Mouse (Mus musculus) forebrain, embryonic 13.5 days (tissue): ENCODE results near the gene Rps10. TPM values are rescaled to one million over a fixed set of nuclear protein-coding genes. Genes with fewer than 3 reads are reported as not detected.

Source experiments
- ATAC-seq: fragments of 200-750 bp; cut with Nextera tagmentation; 2 replicates; pipeline ENCODE4 v1.8.0; 2017
- H3K27ac ChIP-seq: fragments of 300-500 bp; sonication (generic); 2 replicates; pipeline ENCODE4 v1.5.1; 2015; ENCODE audit warnings: inconsistent platforms, mild to moderate bottlenecking, moderate library complexity
- H3K27me3 ChIP-seq: fragments of 300-500 bp; sonication (generic); 2 replicates; pipeline ENCODE4 v1.6.1; 2015; ENCODE audit warnings: mild to moderate bottlenecking, inconsistent platforms
- H3K36me3 ChIP-seq: fragments of 300-500 bp; sonication (generic); 2 replicates; pipeline ENCODE4 v1.6.1; 2015; ENCODE audit warnings: mild to moderate bottlenecking, inconsistent platforms; ENCODE audit not compliant: poor library complexity, severe bottlenecking
- H3K4me1 ChIP-seq: fragments of 300-500 bp; sonication (generic); 2 replicates; pipeline ENCODE4 v1.6.1; 2015; ENCODE audit warnings: inconsistent platforms
- H3K4me2 ChIP-seq: fragments of 300-500 bp; sonication (generic); 2 replicates; pipeline ENCODE4 v1.6.1; 2015; ENCODE audit warnings: inconsistent platforms, mild to moderate bottlenecking, moderate library complexity
- H3K4me3 ChIP-seq: fragments of 300-500 bp; sonication (generic); 2 replicates; pipeline ENCODE4 v1.5.1; 2015; ENCODE audit warnings: mild to moderate bottlenecking, inconsistent platforms
- H3K9ac ChIP-seq: fragments of 300-500 bp; sonication (generic); 2 replicates; pipeline ENCODE4 v1.6.1; 2015; ENCODE audit warnings: mild to moderate bottlenecking, inconsistent platforms
- H3K9me3 ChIP-seq: fragments of 300-500 bp; sonication (generic); replicated peaks from 2 replicates; pipeline ENCODE4 v1.6.1; 2016; ENCODE audit warnings: inconsistent platforms
- whole genome bisulfite sequencing: fragments of 180-500 bp; shearing (Covaris S2); methylation state at CpG from one replicate; pipeline ENCODE4 v1.1.7; 2015; 5-methylcytosine and 5-hydroxymethylcytosine counted together
- polyA plus RNA-seq: library from polyadenylated mRNA; unstranded; fragments of >200 nt; fragmentation: Nextera tagmentation; extraction: Ambion mirVana; gene quantifications from 2 replicates; pipeline ENCODE4 v1.2.1, GENCODE M21; 2015

The Rps10 gene
- polyA plus RNA-seq, 1 experiment from 2014 or later, result 777 TPM

- WGBS, result 83% methylated on average over 21 of the region's 21 CpGs
- H3K27me3 ChIP-seq, result no peaks in the 10 kb centered on the region
- no peak overlapping the region for H3K27ac ChIP-seq
- H3K4me1 ChIP-seq, result peaks cover 41% of the 10 kb centered on the region
- H3K9me3 ChIP-seq, result no peaks in the 10 kb centered on the region
- peaks cover 8% of the 10 kb centered on the region for H3K36me3 ChIP-seq
- 0 out of 2 replicates have a peak overlapping the region, but pooled peaks have one; percentile 8 for H3K9ac ChIP-seq
- no peak for ATAC-seq
- no peak overlapping the region for H3K4me3 ChIP-seq
- no peak overlapping the region for H3K4me2 ChIP-seq
Measured at GRCm38 (mm10) chr17:27603522-27604234, 32.8 kb downstream of the Rps10 start.

GRCm38 (mm10) chr17:27603036-27603435 is 33.4 kb downstream of the Rps10 start:
- no peak overlapping the region for H3K4me3 ChIP-seq
- ATAC-seq, result no peak
- no peaks in the 10 kb centered on the region for H3K9me3 ChIP-seq
- H3K9ac ChIP-seq, result 0 out of 2 replicates have a peak overlapping the region, but pooled peaks have one; percentile 8
- no peaks in the 10 kb centered on the region for H3K27me3 ChIP-seq
- no peak overlapping the region for H3K27ac ChIP-seq
- peaks cover 3% of the 10 kb centered on the region for H3K36me3 ChIP-seq
- H3K4me1 ChIP-seq, result peaks cover 41% of the 10 kb centered on the region
- no peak overlapping the region for H3K4me2 ChIP-seq
- 85% methylated on average over 2 of the region's 2 CpGs for whole genome bisulfite sequencing

GRCm38 (mm10) chr17:27600869-27601268 is 35.6 kb downstream of the Rps10 start:
- Histone ChIP-seq H3K4me1 (peaks cover 46% of the 10 kb centered on the region), H3K4me2 (no peak overlapping the region), H3K27me3 (no peaks in the 10 kb centered on the region), H3K36me3 (peaks cover 13% of the 10 kb centered on the region), H3K9ac (no peak overlapping the region), H3K4me3 (no peak overlapping the region), H3K27ac (peak overlapping the region; percentile 6; the same call in 1 of the 2 replicates), H3K9me3 (no peaks in the 10 kb centered on the region)
- ATAC-seq, result no peak
- 78% methylated on average over 5 of the region's 5 CpGs for WGBS

- no peak overlapping the region for H3K4me3 ChIP-seq
- 88% methylated on average over 3 of the region's 3 CpGs for WGBS
- H3K36me3 ChIP-seq, result peaks cover 19% of the 10 kb centered on the region
- H3K27ac ChIP-seq, result no peak overlapping the region
- no peak overlapping the region for H3K4me2 ChIP-seq
- no peaks in the 10 kb centered on the region for H3K9me3 ChIP-seq
- peaks cover 45% of the 10 kb centered on the region for H3K4me1 ChIP-seq
- no peak overlapping the region for H3K9ac ChIP-seq
- H3K27me3 ChIP-seq, result no peaks in the 10 kb centered on the region
- no peak for ATAC-seq
Measured at GRCm38 (mm10) chr17:27600286-27600685, 36.2 kb downstream of the Rps10 start.

GRCm38 (mm10) chr17:27596376-27597190 is 39.9 kb downstream of the Rps10 start:
- Histone ChIP-seq H3K27ac (no peak overlapping the region), H3K27me3 (no peaks in the 10 kb centered on the region), H3K9ac (no peak overlapping the region), H3K4me1 (peaks cover 20% of the 10 kb centered on the region), H3K9me3 (no peaks in the 10 kb centered on the region), H3K4me3 (no peak overlapping the region), H3K36me3 (peaks cover 48% of the 10 kb centered on the region), H3K4me2 (no peak overlapping the region)
- WGBS, result 89% methylated on average over 21 of the region's 21 CpGs
- no peak for ATAC-seq

- Histone ChIP-seq H3K27ac (no peak overlapping the region), H3K9me3 (no peaks in the 10 kb centered on the region), H3K9ac (no peak overlapping the region), H3K4me1 (peaks cover 13% of the 10 kb centered on the region), H3K36me3 (peaks cover 56% of the 10 kb centered on the region), H3K4me3 (no peak overlapping the region), H3K4me2 (no peak overlapping the region), H3K27me3 (no peaks in the 10 kb centered on the region)
- WGBS, result 89% methylated on average over 15 of the region's 15 CpGs
- no peak for ATAC-seq
Measured at GRCm38 (mm10) chr17:27595659-27596375, 40.7 kb downstream of the Rps10 start.

GRCm38 (mm10) chr17:27592565-27592910 is 43.9 kb downstream of the Rps10 start:
- no peaks in the 10 kb centered on the region for H3K27me3 ChIP-seq
- ATAC-seq, result no peak
- H3K27ac ChIP-seq, result no peak overlapping the region
- over 99% methylated on average over 7 of the region's 7 CpGs for WGBS
- no peak overlapping the region for H3K4me2 ChIP-seq
- no peak overlapping the region for H3K4me3 ChIP-seq
- peaks cover 9% of the 10 kb centered on the region; the same call in 1 of the 2 replicates for H3K4me1 ChIP-seq
- H3K9me3 ChIP-seq, result no peaks in the 10 kb centered on the region
- H3K36me3 ChIP-seq, result peaks cover 88% of the 10 kb centered on the region
- no peak overlapping the region for H3K9ac ChIP-seq

GRCm38 (mm10) chr17:27591826-27592564 is 44.5 kb downstream of the Rps10 start:
- H3K27ac ChIP-seq, result no peak overlapping the region
- H3K9ac ChIP-seq, result no peak overlapping the region
- 90% methylated on average over 12 of the region's 12 CpGs for WGBS
- ATAC-seq, result no peak
- peaks cover 6% of the 10 kb centered on the region; the same call in 1 of the 2 replicates for H3K4me1 ChIP-seq
- H3K27me3 ChIP-seq, result no peaks in the 10 kb centered on the region
- H3K4me2 ChIP-seq, result no peak overlapping the region
- peaks cover 90% of the 10 kb centered on the region for H3K36me3 ChIP-seq
- H3K4me3 ChIP-seq, result no peak overlapping the region
- no peaks in the 10 kb centered on the region for H3K9me3 ChIP-seq

- no peak overlapping the region for H3K27ac ChIP-seq
- no peaks in the 10 kb centered on the region for H3K9me3 ChIP-seq
- no peaks in the 10 kb centered on the region for H3K27me3 ChIP-seq
- H3K36me3 ChIP-seq, result peaks cover 91% of the 10 kb centered on the region
- no peak overlapping the region for H3K4me3 ChIP-seq
- H3K9ac ChIP-seq, result no peak overlapping the region
- H3K4me2 ChIP-seq, result no peak overlapping the region
- no peaks in the 10 kb centered on the region; the same call in 1 of the 2 replicates for H3K4me1 ChIP-seq
- WGBS, result 83% methylated on average over 8 of the region's 8 CpGs
- ATAC-seq, result no peak
Measured at GRCm38 (mm10) chr17:27588231-27588630, 48.2 kb downstream of the Rps10 start.

- Histone ChIP-seq H3K9ac (no peak overlapping the region), H3K4me3 (no peak overlapping the region), H3K36me3 (peaks cover 92% of the 10 kb centered on the region), H3K27ac (no peak overlapping the region), H3K27me3 (no peaks in the 10 kb centered on the region), H3K4me2 (no peak overlapping the region), H3K4me1 (no peaks in the 10 kb centered on the region; the same call in 1 of the 2 replicates), H3K9me3 (no peaks in the 10 kb centered on the region)
- 82% methylated on average over 12 of the region's 12 CpGs for WGBS
- ATAC-seq, result no peak
Measured at GRCm38 (mm10) chr17:27587252-27587651, 49.2 kb downstream of the Rps10 start.

GRCm38 (mm10) chr17:27586661-27587060 is 49.8 kb downstream of the Rps10 start:
- no peak overlapping the region for H3K27ac ChIP-seq
- ATAC-seq, result no peak

More at GRCm38 (mm10) chr17:27586661-27587060, 49.8 kb downstream of the Rps10 start:
- H3K4me3 ChIP-seq, result no peak overlapping the region
- no peak overlapping the region for H3K9ac ChIP-seq
- 73% methylated on average over 9 of the region's 9 CpGs for WGBS
- H3K4me2 ChIP-seq, result no peak overlapping the region
- no peaks in the 10 kb centered on the region for H3K9me3 ChIP-seq
- peaks cover 97% of the 10 kb centered on the region for H3K36me3 ChIP-seq
- no peaks in the 10 kb centered on the region; the same call in 1 of the 2 replicates for H3K4me1 ChIP-seq
- H3K27me3 ChIP-seq, result no peaks in the 10 kb centered on the region
